Mouse (Mus musculus): ENCODE results near the gene Ccdc90b. TPM values are rescaled to one million over a fixed set of nuclear protein-coding genes. Genes with fewer than 3 reads are reported as not detected.

Gene Ccdc90b
- 7.6 and 10.5 TPM in 2 replicates for polyA plus RNA-seq (2012; rRNA removed; ENCODE audit: low replicate concordance)

GRCm38 (mm10) chr7:92560986-92561876, at the start of gene Ccdc90b:
TSS of gene Ccdc90b (plus strand) at chr7:92561149.

Other genes starting within 250 kb of the Ccdc90b start
- 1.9 and 2.9 TPM in 2 replicates for gene Ankrd42, start 76.0 kb downstream of the Ccdc90b start, polyA plus RNA-seq (2012; rRNA removed; ENCODE audit: low replicate concordance)
- gene Pcf11, start 108.8 kb downstream of the Ccdc90b start, polyA plus RNA-seq (2012; rRNA removed; ENCODE audit: low replicate concordance), result 11.7 and 18.3 TPM in 2 replicates
- gene Rab30, start 180.5 kb downstream of the Ccdc90b start, polyA plus RNA-seq (2012; rRNA removed; ENCODE audit: low replicate concordance), result 6.3 and 7.4 TPM in 2 replicates

Measured in subcutaneous adipose tissue, adult 2 months (tissue).